Mouse (Mus musculus) Muller cell, postnatal 12 days (primary cell): ENCODE measurements around the gene Ap3b2.
"Not testable (repeated sequence)": the region's sequence is repeated elsewhere in the genome, so short reads cannot be mapped to it uniquely, and the experiment has no call there.

ENCODE experiments used
- DNase-seq: peaks from one replicate; pipeline ENCODE4 v3.0.0-alpha.2; 2015; ENCODE audit errors: inconsistent ontology term

Ap3b2 gene

GRCm38 (mm10) chr7:81493331-81494021, at the start of gene Ap3b2:
Ap3b2 (minus strand) TSS chr7:81493925.
- DNase-seq, result peak; percentile 89

- DNase-seq, result no peak
Observed at GRCm38 (mm10) chr7:81542934-81543333, 49.2 kb upstream of the Ap3b2 start.

GRCm38 (mm10) chr7:81541924-81542524, 48.3 kb upstream of the Ap3b2 start:
- DNase-seq, result peak; percentile 73

- DNase-seq, result no peak
Observed at GRCm38 (mm10) chr7:81540999-81541398, 47.3 kb upstream of the Ap3b2 start.

- DNase-seq, result peak; percentile 14
Observed at GRCm38 (mm10) chr7:81539565-81539964, 45.8 kb upstream of the Ap3b2 start.

GRCm38 (mm10) chr7:81538070-81538675, 44.4 kb upstream of the Ap3b2 start:
- DNase-seq, result peak; percentile 29

GRCm38 (mm10) chr7:81536478-81536877, 42.8 kb upstream of the Ap3b2 start:
- no peak for DNase-seq

GRCm38 (mm10) chr7:81531462-81531861, 37.7 kb upstream of the Ap3b2 start:
- DNase-seq, result no peak

GRCm38 (mm10) chr7:81528918-81529317, 35.2 kb upstream of the Ap3b2 start:
- no peak for DNase-seq

- no peak for DNase-seq
Observed at GRCm38 (mm10) chr7:81523663-81524017, 29.9 kb upstream of the Ap3b2 start.

- DNase-seq, result peak; percentile 98
Observed at GRCm38 (mm10) chr7:81523008-81523662, 29.4 kb upstream of the Ap3b2 start.

- no peak for DNase-seq
Observed at GRCm38 (mm10) chr7:81516154-81517030, 22.7 kb upstream of the Ap3b2 start.

- no peak for DNase-seq
Observed at GRCm38 (mm10) chr7:81514906-81515590, 21.3 kb upstream of the Ap3b2 start.

- no peak for DNase-seq
Observed at GRCm38 (mm10) chr7:81501050-81501449, 7.3 kb upstream of the Ap3b2 start.

GRCm38 (mm10) chr7:81498181-81498580, 4.5 kb upstream of the Ap3b2 start, which contains the start of gene BC048679:
BC048679 (minus strand) TSS chr7:81498281.
- no peak for DNase-seq

GRCm38 (mm10) chr7:81497171-81497570, 3.4 kb upstream of the Ap3b2 start:
- DNase-seq, result peak; percentile 81

GRCm38 (mm10) chr7:81492628-81493027, 1.1 kb downstream of the Ap3b2 start:
- no peak for DNase-seq

GRCm38 (mm10) chr7:81489649-81490048, 4.1 kb downstream of the Ap3b2 start:
- DNase-seq, result no peak

GRCm38 (mm10) chr7:81480800-81481199, 12.9 kb downstream of the Ap3b2 start:
- peak; percentile 66 for DNase-seq

- no peak for DNase-seq
Observed at GRCm38 (mm10) chr7:81479531-81480090, 14.1 kb downstream of the Ap3b2 start.

- not testable (repeated sequence) for DNase-seq
Observed at GRCm38 (mm10) chr7:81478261-81478660, 15.5 kb downstream of the Ap3b2 start.
